Mouse (Mus musculus): ENCODE data around the gene Slc4a4.

DNA sequence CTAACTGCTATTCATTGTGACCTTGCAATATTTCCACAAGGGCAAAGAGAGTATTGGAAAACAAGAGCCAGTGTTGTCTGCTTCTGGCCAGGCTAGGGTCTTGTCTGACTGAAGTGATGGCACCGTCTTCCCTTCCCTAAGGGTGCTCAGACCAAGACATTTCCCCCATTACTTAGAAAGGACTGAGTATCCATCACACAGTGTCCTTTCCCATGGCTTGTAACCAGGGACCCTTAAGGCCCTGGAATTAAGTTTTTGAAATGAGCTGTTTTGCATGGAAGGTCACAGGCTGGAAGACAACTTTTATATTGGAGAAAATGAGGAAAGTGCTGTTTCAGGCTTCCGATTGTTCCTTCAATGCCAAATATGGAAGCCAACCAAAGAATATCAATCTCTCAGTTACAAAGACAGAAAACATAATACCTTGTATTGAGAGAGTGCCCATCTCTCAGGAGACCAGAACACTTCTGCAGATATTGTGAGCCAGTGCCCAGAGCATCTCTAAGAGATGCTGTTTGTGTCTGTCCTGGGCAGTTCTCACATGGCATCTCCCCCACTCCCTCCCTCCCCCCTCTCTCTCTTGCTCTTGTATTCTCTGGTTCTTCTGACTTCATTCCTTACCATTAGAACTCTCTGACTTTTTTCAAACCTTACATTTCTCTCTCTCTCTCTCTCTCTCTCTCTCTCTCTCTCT lies 284.6 kb downstream of the Slc4a4 start:
- TF ChIP-seq CTCF (IDR thresholded peaks at IDR 0.05; ENCODE audit: insufficient read depth, low read depth, low read length) (no peak), POLR2A (IDR thresholded peaks at IDR 0.05; ENCODE audit: insufficient read depth, low read depth, low read length) (no peak)

Data from olfactory bulb, adult 2 months (tissue).